Mouse (Mus musculus) CD4-positive, CD25-positive, alpha-beta regulatory T cell, adult 2 months (primary cell): ENCODE data around the gene Clic6.

Source experiments
- DNase-seq: peaks from one replicate; pipeline ENCODE4 v3.0.0-alpha.2; 2012; ENCODE audit warnings: low read depth, low spot score

Clic6 gene

GRCm38 (mm10) chr16:92485436-92485835, at the start of gene Clic6:
TSS of gene Clic6 (plus strand) at chr16:92485736.
- no peak for DNase-seq

GRCm38 (mm10) chr16:92439775-92440174, 45.8 kb upstream of the Clic6 start:
- no peak for DNase-seq

- no peak for DNase-seq
Observed at GRCm38 (mm10) chr16:92440229-92440628, 45.3 kb upstream of the Clic6 start.

GRCm38 (mm10) chr16:92441203-92441602, 44.3 kb upstream of the Clic6 start:
- no peak for DNase-seq

GRCm38 (mm10) chr16:92442150-92442549, 43.4 kb upstream of the Clic6 start:
- no peak for DNase-seq

GRCm38 (mm10) chr16:92442946-92443345, 42.6 kb upstream of the Clic6 start:
- no peak for DNase-seq

- DNase-seq, result peak; percentile 75
Observed at GRCm38 (mm10) chr16:92443644-92444113, 41.9 kb upstream of the Clic6 start.

- DNase-seq, result peak; percentile 45
Observed at GRCm38 (mm10) chr16:92445377-92445776, 40.2 kb upstream of the Clic6 start.

GRCm38 (mm10) chr16:92449080-92449479, 36.5 kb upstream of the Clic6 start:
- DNase-seq, result no peak

- DNase-seq, result no peak
Observed at GRCm38 (mm10) chr16:92450331-92450730, 35.2 kb upstream of the Clic6 start.

GRCm38 (mm10) chr16:92451516-92452072, 33.9 kb upstream of the Clic6 start:
- DNase-seq, result no peak

- DNase-seq, result no peak
Observed at GRCm38 (mm10) chr16:92452609-92453008, 32.9 kb upstream of the Clic6 start.

GRCm38 (mm10) chr16:92454002-92454401, 31.5 kb upstream of the Clic6 start:
- DNase-seq, result no peak

GRCm38 (mm10) chr16:92454495-92454894, 31.0 kb upstream of the Clic6 start:
- no peak for DNase-seq

GRCm38 (mm10) chr16:92455488-92455887, 30.0 kb upstream of the Clic6 start:
- no peak for DNase-seq

- DNase-seq, result no peak
Observed at GRCm38 (mm10) chr16:92455969-92456368, 29.6 kb upstream of the Clic6 start.

GRCm38 (mm10) chr16:92457594-92457993, 27.9 kb upstream of the Clic6 start:
- peak; percentile 68 for DNase-seq

- DNase-seq, result no peak
Observed at GRCm38 (mm10) chr16:92461412-92461811, 24.1 kb upstream of the Clic6 start.

- DNase-seq, result no peak
Observed at GRCm38 (mm10) chr16:92464390-92464972, 21.1 kb upstream of the Clic6 start.

- no peak for DNase-seq
Observed at GRCm38 (mm10) chr16:92465226-92465625, 20.3 kb upstream of the Clic6 start.

- DNase-seq, result peak; percentile 97
Observed at GRCm38 (mm10) chr16:92465642-92466526, 19.7 kb upstream of the Clic6 start.

GRCm38 (mm10) chr16:92467041-92467440, 18.5 kb upstream of the Clic6 start:
- peak; percentile 13 for DNase-seq

- no peak for DNase-seq
Observed at GRCm38 (mm10) chr16:92468459-92468858, 17.1 kb upstream of the Clic6 start.
